Mouse (Mus musculus) heart, embryonic 16.5 days (tissue): Measurements from ENCODE around the gene Ms4a6b. TPM values are rescaled to one million over a fixed set of nuclear protein-coding genes. Genes with fewer than 3 reads are reported as not detected.
"Not testable (repeated sequence)": the region's sequence is repeated elsewhere in the genome, so short reads cannot be mapped to it uniquely, and the experiment has no call there.

ENCODE experiments used
- ATAC-seq: fragments of 200-750 bp; cut with Nextera tagmentation; replicated peaks from 2 replicates; pipeline ENCODE4 v1.8.0; 2017; ENCODE audit warnings: moderate number of reproducible peaks; ENCODE audit not compliant: insufficient read depth, low FRiP score; ENCODE audit errors: extremely low read depth
- H3K27ac ChIP-seq: fragments of 300-500 bp; sonication (generic); 2 replicates; pipeline ENCODE4 v1.5.1; 2014; ENCODE audit warnings: mild to moderate bottlenecking, low read length, control low read depth, moderate library complexity
- H3K27me3 ChIP-seq: fragments of 300-500 bp; sonication (generic); 2 replicates; pipeline ENCODE4 v1.6.1; 2014; ENCODE audit warnings: low read length, mixed read lengths; ENCODE audit not compliant: control insufficient read depth, insufficient read depth
- H3K36me3 ChIP-seq: fragments of 300-500 bp; sonication (generic); 2 replicates; pipeline ENCODE4 v1.6.1; 2014; ENCODE audit not compliant: control insufficient read depth, insufficient read depth
- H3K4me1 ChIP-seq: fragments of 300-500 bp; sonication (generic); 2 replicates; pipeline ENCODE4 v1.6.1; 2014; ENCODE audit warnings: low read length, mixed read lengths; ENCODE audit not compliant: control insufficient read depth, insufficient read depth
- H3K4me2 ChIP-seq: fragments of 300-500 bp; sonication (generic); 2 replicates; pipeline ENCODE4 v1.6.1; 2014; ENCODE audit warnings: low read depth, mild to moderate bottlenecking, control low read depth, low read length
- H3K4me3 ChIP-seq: fragments of 300-500 bp; sonication (generic); 2 replicates; pipeline ENCODE4 v1.5.1; 2014; ENCODE audit warnings: mild to moderate bottlenecking, control low read depth, low read length
- H3K9ac ChIP-seq: fragments of 300-500 bp; sonication (generic); 2 replicates; pipeline ENCODE4 v1.6.1; 2014; ENCODE audit warnings: low read length, control low read depth
- H3K9me3 ChIP-seq: fragments of 300-500 bp; sonication (generic); replicated peaks from 2 replicates; pipeline ENCODE4 v1.6.1; 2016; ENCODE audit warnings: low read length; ENCODE audit not compliant: control insufficient read depth
- WGBS: fragments of 180-500 bp; shearing (Covaris S2); extraction: QIAGEN DNeasy Blood & Tissue Kit; methylation state at CpG from one replicate; pipeline ENCODE4 v1.1.7; 2014; 5-methylcytosine and 5-hydroxymethylcytosine counted together
- polyA plus RNA-seq: library from polyadenylated mRNA; unstranded; fragments of >200 nt; fragmentation: Nextera tagmentation; extraction: Ambion mirVana; gene quantifications from 2 replicates; pipeline ENCODE4 v1.2.1, GENCODE M21; 2015

Gene Ms4a6b
- 4.8 and 7.9 TPM in 2 replicates for polyA plus RNA-seq

GRCm38 (mm10) chr19:11516246-11516645, at the start of gene Ms4a6b:
TSS of gene Ms4a6b (plus strand) at chr19:11516512.
- H3K36me3 ChIP-seq, result no peaks in the 10 kb centered on the region
- H3K9ac ChIP-seq, result no peak within 1 kb of the TSS
- H3K9me3 ChIP-seq, result no peaks in the 10 kb centered on the region
- no peak within 1 kb of the TSS for H3K4me3 ChIP-seq
- no peaks in the 10 kb centered on the region for H3K27me3 ChIP-seq
- ATAC-seq, result no peak
- H3K4me1 ChIP-seq, result no peaks in the 10 kb centered on the region
- H3K27ac ChIP-seq, result no peak within 1 kb of the TSS
- H3K4me2 ChIP-seq, result no peak within 1 kb of the TSS

GRCm38 (mm10) chr19:11468361-11468760, 48.0 kb upstream of the Ms4a6b start:
- not testable (repeated sequence) for H3K4me2 ChIP-seq, H3K27ac ChIP-seq, H3K27me3 ChIP-seq, ATAC-seq, H3K4me3 ChIP-seq, H3K4me1 ChIP-seq, H3K36me3 ChIP-seq, H3K9me3 ChIP-seq, H3K9ac ChIP-seq
- 54% methylated on average over 1 of the region's 1 CpGs for WGBS

GRCm38 (mm10) chr19:11469215-11469614, 47.1 kb upstream of the Ms4a6b start, which contains the start of gene Ms4a6c:
TSS of gene Ms4a6c (plus strand) at chr19:11469366.
- not testable (repeated sequence) for H3K36me3 ChIP-seq, H3K27ac ChIP-seq, H3K27me3 ChIP-seq, H3K9me3 ChIP-seq, H3K4me1 ChIP-seq, H3K4me2 ChIP-seq, H3K9ac ChIP-seq, H3K4me3 ChIP-seq, ATAC-seq
- WGBS, result 60% methylated on average over 4 of the region's 4 CpGs

- 75% methylated on average over 2 of the region's 2 CpGs for WGBS
- H3K27me3 ChIP-seq, result no peaks in the 10 kb centered on the region
- no peak overlapping the region for H3K27ac ChIP-seq
- no peaks in the 10 kb centered on the region for H3K9me3 ChIP-seq
- no peak overlapping the region for H3K4me2 ChIP-seq
- no peak overlapping the region for H3K9ac ChIP-seq
- no peaks in the 10 kb centered on the region for H3K4me1 ChIP-seq
- H3K4me3 ChIP-seq, result no peak overlapping the region
- ATAC-seq, result no peak
- no peaks in the 10 kb centered on the region for H3K36me3 ChIP-seq
Observed at GRCm38 (mm10) chr19:11479714-11480113, 36.6 kb upstream of the Ms4a6b start.

- H3K27me3 ChIP-seq, result no peaks in the 10 kb centered on the region
- H3K36me3 ChIP-seq, result no peaks in the 10 kb centered on the region
- 82% methylated on average over 2 of the region's 2 CpGs for WGBS
- H3K4me2 ChIP-seq, result no peak overlapping the region
- no peaks in the 10 kb centered on the region for H3K4me1 ChIP-seq
- no peak overlapping the region for H3K9ac ChIP-seq
- no peaks in the 10 kb centered on the region for H3K9me3 ChIP-seq
- no peak for ATAC-seq
- no peak overlapping the region for H3K4me3 ChIP-seq
- no peak overlapping the region for H3K27ac ChIP-seq
Observed at GRCm38 (mm10) chr19:11482684-11483083, 33.6 kb upstream of the Ms4a6b start.

GRCm38 (mm10) chr19:11483941-11484340, 32.4 kb upstream of the Ms4a6b start:
- no peak for ATAC-seq

GRCm38 (mm10) chr19:11484388-11484787, 31.9 kb upstream of the Ms4a6b start:
- H3K9me3 ChIP-seq, result no peaks in the 10 kb centered on the region
- no peaks in the 10 kb centered on the region for H3K36me3 ChIP-seq
- 78% methylated on average over 3 of the region's 3 CpGs for WGBS
- no peak for ATAC-seq
- H3K4me1 ChIP-seq, result no peaks in the 10 kb centered on the region
- no peak overlapping the region for H3K27ac ChIP-seq
- H3K27me3 ChIP-seq, result no peaks in the 10 kb centered on the region
- no peak overlapping the region for H3K9ac ChIP-seq
- no peak overlapping the region for H3K4me3 ChIP-seq
- H3K4me2 ChIP-seq, result no peak overlapping the region

More at GRCm38 (mm10) chr19:11483941-11484340, 32.4 kb upstream of the Ms4a6b start:
- Histone ChIP-seq H3K27ac (no peak overlapping the region), H3K4me1 (no peaks in the 10 kb centered on the region), H3K36me3 (no peaks in the 10 kb centered on the region), H3K9me3 (no peaks in the 10 kb centered on the region), H3K27me3 (no peaks in the 10 kb centered on the region), H3K4me3 (no peak overlapping the region), H3K4me2 (no peak overlapping the region), H3K9ac (no peak overlapping the region)
- 62% methylated on average over 4 of the region's 4 CpGs for WGBS

GRCm38 (mm10) chr19:11485266-11485665, 31.0 kb upstream of the Ms4a6b start:
- no peak overlapping the region for H3K27ac ChIP-seq
- H3K4me1 ChIP-seq, result no peaks in the 10 kb centered on the region
- H3K27me3 ChIP-seq, result no peaks in the 10 kb centered on the region
- H3K9me3 ChIP-seq, result no peaks in the 10 kb centered on the region
- no peak for ATAC-seq
- WGBS, result 79% methylated on average over 3 of the region's 3 CpGs
- H3K36me3 ChIP-seq, result no peaks in the 10 kb centered on the region
- H3K4me2 ChIP-seq, result no peak overlapping the region
- H3K4me3 ChIP-seq, result no peak overlapping the region
- H3K9ac ChIP-seq, result no peak overlapping the region

GRCm38 (mm10) chr19:11485746-11486145, 30.6 kb upstream of the Ms4a6b start, which contains the start of gene Gm8369:
TSS of gene Gm8369 (plus strand) at chr19:11485938.
- H3K4me2 ChIP-seq, result no peak within 1 kb of the TSS
- H3K4me3 ChIP-seq, result no peak within 1 kb of the TSS
- WGBS, result 65% methylated on average over 2 of the region's 2 CpGs
- no peak for ATAC-seq
- no peak within 1 kb of the TSS for H3K27ac ChIP-seq
- no peaks in the 10 kb centered on the region for H3K27me3 ChIP-seq
- no peaks in the 10 kb centered on the region for H3K9me3 ChIP-seq
- H3K9ac ChIP-seq, result no peak within 1 kb of the TSS
- no peaks in the 10 kb centered on the region for H3K36me3 ChIP-seq
- H3K4me1 ChIP-seq, result no peaks in the 10 kb centered on the region
